Mouse (Mus musculus) intestine, embryonic 14.5 days (tissue): ENCODE data around the gene Tada1. TPM values are rescaled to one million over a fixed set of nuclear protein-coding genes. Genes with fewer than 3 reads are reported as not detected.

Source experiments
- ATAC-seq: fragments of 200-750 bp; cut with Nextera tagmentation; replicated peaks from 2 replicates; pipeline ENCODE4 v1.8.0; 2017; ENCODE audit warnings: low read depth, moderate number of reproducible peaks, moderate TSS enrichment, moderate library complexity; ENCODE audit not compliant: low FRiP score, low TSS enrichment
- DNase-seq: peaks from one replicate; pipeline ENCODE4 v3.0.0-alpha.2; 2018; ENCODE audit warnings: low spot score
- H3K27ac ChIP-seq: fragments of 300-500 bp; sonication (generic); 2 replicates; pipeline ENCODE4 v1.5.1; 2014; ENCODE audit warnings: low read depth, mild to moderate bottlenecking, control low read depth
- H3K27me3 ChIP-seq: fragments of 300-500 bp; sonication (generic); replicated peaks from 2 replicates; pipeline ENCODE4 v1.6.1; 2014; ENCODE audit warnings: low read length, control low read depth; ENCODE audit not compliant: control insufficient read depth, insufficient read depth
- H3K36me3 ChIP-seq: fragments of 300-500 bp; sonication (generic); 2 replicates; pipeline ENCODE4 v1.6.1; 2014; ENCODE audit warnings: low read length, control low read depth; ENCODE audit not compliant: control insufficient read depth, insufficient read depth
- H3K4me1 ChIP-seq: fragments of 300-500 bp; sonication (generic); replicated peaks from 2 replicates; pipeline ENCODE4 v1.6.1; 2014; ENCODE audit warnings: low read length, control low read depth, mixed read lengths; ENCODE audit not compliant: control insufficient read depth, insufficient read depth
- H3K4me2 ChIP-seq: fragments of 300-500 bp; sonication (generic); 2 replicates; pipeline ENCODE4 v1.6.1; 2014; ENCODE audit warnings: low read length
- H3K4me3 ChIP-seq: fragments of 300-500 bp; sonication (generic); 2 replicates; pipeline ENCODE4 v1.5.1; 2014; ENCODE audit warnings: low read depth, low read length, control low read depth, mixed read lengths
- H3K9ac ChIP-seq: fragments of 300-500 bp; sonication (generic); 2 replicates; pipeline ENCODE4 v1.6.1; 2014; ENCODE audit warnings: mild to moderate bottlenecking, low read length
- H3K9me3 ChIP-seq: fragments of 300-500 bp; sonication (generic); 2 replicates; pipeline ENCODE4 v1.6.1; 2016; ENCODE audit warnings: low read length, control low read depth; ENCODE audit not compliant: control insufficient read depth
- WGBS: fragments of 180-500 bp; shearing (Covaris S2); extraction: QIAGEN DNeasy Blood & Tissue Kit; methylation state at CpG from one replicate; pipeline ENCODE4 v1.1.7; 2014; 5-methylcytosine and 5-hydroxymethylcytosine counted together
- polyA plus RNA-seq: library from polyadenylated mRNA; unstranded; fragments of >200 nt; fragmentation: Nextera tagmentation; extraction: Ambion mirVana; gene quantifications from 2 replicates; pipeline ENCODE4 v1.2.1, GENCODE M21; 2014

Gene Tada1
- 46.2 and 55.8 TPM in 2 replicates for polyA plus RNA-seq

DNA sequence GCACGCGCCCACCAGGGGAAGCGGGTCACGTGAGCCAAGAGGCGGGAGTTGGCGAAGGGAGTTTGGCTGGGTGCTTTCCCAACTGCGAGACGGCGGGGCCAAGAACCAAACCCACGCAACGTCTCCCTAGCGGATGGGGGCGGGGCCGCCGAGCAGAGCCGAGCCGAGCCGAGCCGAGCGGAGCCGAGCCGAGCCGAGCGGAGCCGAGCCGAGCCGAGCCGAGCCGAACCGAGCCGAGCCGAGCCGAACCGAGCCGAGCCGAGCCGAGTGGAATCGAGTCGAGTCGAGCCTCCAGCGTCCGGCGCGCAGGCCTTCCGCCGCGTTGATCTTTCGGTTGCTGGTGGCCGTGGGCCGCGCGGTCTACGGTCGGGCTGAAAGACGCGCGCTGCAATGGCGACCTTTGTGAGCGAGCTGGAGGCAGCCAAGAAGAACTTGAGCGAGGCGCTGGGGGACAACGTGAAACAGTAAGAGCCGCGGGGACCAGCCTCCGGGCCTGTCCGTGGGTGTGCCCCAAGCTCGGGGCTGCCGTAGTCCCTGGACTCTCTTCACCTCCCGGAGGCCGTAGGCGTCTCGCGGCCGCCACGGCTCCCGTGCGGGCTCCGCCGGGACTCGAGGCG, at the start of gene Tada1:
TSS of gene Tada1 (plus strand) at position 85 of the 617 bp plus-strand sequence.
- ATAC-seq (peak; percentile 95), DNase-seq (peak; percentile 99)
- H3K4me1 ChIP-seq: peaks cover 18% of the 10 kb centered on the region
- peak within 1 kb of the TSS; percentile 79 for H3K4me2 ChIP-seq
- H3K36me3 ChIP-seq: peaks cover 12% of the 10 kb centered on the region
- H3K9ac ChIP-seq: peak within 1 kb of the TSS; percentile 97
- no peaks in the 10 kb centered on the region for H3K9me3 ChIP-seq
- WGBS: under 1% methylated on average over 80 of the region's 81 CpGs
- peak within 1 kb of the TSS; percentile 91 for H3K4me3 ChIP-seq
- no peaks in the 10 kb centered on the region for H3K27me3 ChIP-seq
- H3K27ac ChIP-seq: peak within 1 kb of the TSS; percentile 90

DNA sequence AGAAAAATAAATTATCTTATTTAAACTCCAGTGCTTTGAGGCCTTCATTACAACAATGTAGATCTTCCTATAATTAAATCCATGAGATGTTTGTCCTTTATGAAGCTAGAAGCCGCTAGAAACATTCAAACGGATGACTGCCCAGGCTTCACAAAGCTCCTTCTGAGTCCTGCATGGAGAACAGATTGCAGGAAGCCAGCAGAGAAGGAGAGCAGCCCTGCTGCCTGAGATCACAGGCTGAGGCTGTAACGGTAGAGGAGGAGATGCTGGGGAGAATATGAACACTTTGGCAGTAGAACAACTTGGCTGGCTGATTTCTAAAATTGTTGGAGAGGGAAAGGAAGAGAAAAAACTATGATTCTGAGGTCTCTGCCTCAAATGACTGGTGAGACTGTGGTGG, 48.1 kb upstream of the Tada1 start:
- Histone ChIP-seq H3K27me3 (no peaks in the 10 kb centered on the region), H3K9ac (no peak overlapping the region), H3K4me2 (no peak overlapping the region), H3K36me3 (no peaks in the 10 kb centered on the region), H3K9me3 (no peaks in the 10 kb centered on the region), H3K4me1 (no peaks in the 10 kb centered on the region), H3K4me3 (no peak overlapping the region), H3K27ac (no peak overlapping the region)
- ATAC-seq: no peak
- no peak for DNase-seq
- 55% methylated on average over 3 of the region's 3 CpGs for WGBS

DNA sequence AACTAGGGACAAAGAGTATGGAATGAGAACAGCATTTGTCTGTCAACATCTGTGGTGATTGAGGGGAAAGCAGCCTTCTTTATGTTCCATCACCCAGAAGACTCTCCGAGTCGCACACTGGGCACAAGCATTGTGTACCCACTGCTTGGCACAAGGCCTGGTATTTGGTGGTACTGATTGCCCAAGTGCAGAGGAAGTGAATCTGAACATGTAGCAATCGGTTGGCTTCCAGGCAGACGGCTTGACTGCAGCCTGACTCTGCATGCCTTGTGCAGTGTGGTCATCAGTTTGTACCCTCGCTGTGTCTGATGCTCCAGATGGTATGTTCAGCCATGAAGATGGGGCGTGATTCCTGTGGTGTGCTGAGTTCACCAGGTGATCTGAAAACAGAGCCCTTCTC, 39.8 kb upstream of the Tada1 start:
- DNase-seq (no peak), ATAC-seq (no peak)
- no peaks in the 10 kb centered on the region for H3K36me3 ChIP-seq
- H3K9ac ChIP-seq: no peak overlapping the region
- H3K9me3 ChIP-seq: no peaks in the 10 kb centered on the region
- no peak overlapping the region for H3K27ac ChIP-seq
- no peak overlapping the region for H3K4me2 ChIP-seq
- H3K4me3 ChIP-seq: no peak overlapping the region
- no peaks in the 10 kb centered on the region for H3K27me3 ChIP-seq
- no peaks in the 10 kb centered on the region for H3K4me1 ChIP-seq
- 89% methylated on average over 6 of the region's 6 CpGs for WGBS

DNA sequence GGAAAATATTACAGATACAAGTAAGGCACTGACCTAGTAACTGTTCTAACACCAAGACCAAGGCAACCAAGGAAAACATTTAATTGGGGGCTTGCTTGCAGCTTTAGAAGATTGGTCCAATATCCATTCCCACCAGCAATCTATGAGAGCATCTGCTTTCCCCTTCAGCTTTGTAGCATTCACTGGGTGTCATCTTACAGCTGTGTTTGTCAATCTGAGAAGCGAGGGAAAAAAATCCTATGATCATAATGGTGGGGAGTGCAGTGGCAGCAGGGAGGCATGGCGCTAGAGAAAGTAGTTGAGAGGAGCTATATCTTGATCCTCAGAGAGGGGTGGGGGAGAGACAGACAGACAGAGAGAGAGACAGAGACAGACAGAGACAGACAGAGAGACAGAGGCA, 36.8 kb upstream of the Tada1 start:
- H3K36me3 ChIP-seq: no peaks in the 10 kb centered on the region
- H3K9ac ChIP-seq: no peak overlapping the region
- no peak overlapping the region for H3K4me2 ChIP-seq
- no peak for ATAC-seq
- no peak overlapping the region for H3K27ac ChIP-seq
- no peaks in the 10 kb centered on the region for H3K4me1 ChIP-seq
- H3K27me3 ChIP-seq: no peaks in the 10 kb centered on the region
- WGBS: 51% methylated on average over 2 of the region's 2 CpGs
- H3K4me3 ChIP-seq: no peak overlapping the region
- H3K9me3 ChIP-seq: no peaks in the 10 kb centered on the region
- DNase-seq: no peak

DNA sequence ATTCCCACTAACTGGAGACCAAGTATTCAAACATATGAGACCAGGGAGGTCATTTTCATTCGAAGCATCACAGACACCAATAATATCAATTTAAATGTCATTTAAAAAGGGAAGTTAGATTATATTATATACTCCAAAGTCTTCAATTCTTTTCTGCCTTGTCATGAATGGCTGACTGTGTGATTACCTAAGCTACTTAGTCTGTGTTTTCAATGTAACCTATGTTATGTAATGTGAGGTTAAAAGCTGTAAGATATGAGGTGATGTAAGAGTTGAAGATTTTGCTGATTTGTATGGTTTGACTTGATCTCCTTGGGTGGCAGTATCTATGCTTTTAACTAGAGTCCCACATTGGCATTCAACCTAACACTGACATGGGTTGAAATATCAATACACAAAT, 36.4 kb upstream of the Tada1 start:
- ATAC-seq (no peak), DNase-seq (no peak)
- 73% methylated on average over 1 of the region's 1 CpGs for WGBS
- H3K4me2 ChIP-seq: no peak overlapping the region
- H3K4me1 ChIP-seq: no peaks in the 10 kb centered on the region
- H3K36me3 ChIP-seq: no peaks in the 10 kb centered on the region
- H3K4me3 ChIP-seq: no peak overlapping the region
- H3K27ac ChIP-seq: no peak overlapping the region
- H3K27me3 ChIP-seq: no peaks in the 10 kb centered on the region
- H3K9ac ChIP-seq: no peak overlapping the region
- H3K9me3 ChIP-seq: no peaks in the 10 kb centered on the region

DNA sequence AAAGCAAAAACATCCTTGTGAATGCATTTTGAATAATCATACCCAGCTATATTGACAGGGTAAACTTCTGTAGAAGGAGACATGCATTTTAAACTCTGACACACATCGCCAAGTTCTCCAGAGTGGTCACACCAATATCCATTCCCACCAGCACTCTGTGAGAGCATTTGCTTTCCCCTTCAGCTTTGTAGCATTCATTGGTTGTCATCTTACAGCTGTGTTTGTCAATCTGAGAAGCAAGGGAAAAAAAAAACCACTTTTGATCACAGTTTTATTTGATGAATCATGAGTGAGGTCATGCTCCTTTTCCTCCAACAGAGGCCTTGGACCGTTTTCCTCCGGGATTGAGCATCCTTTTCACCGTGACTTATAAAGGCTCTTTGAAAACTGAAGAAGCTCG, 35.3 kb upstream of the Tada1 start:
- H3K27me3 ChIP-seq: no peaks in the 10 kb centered on the region
- no peak overlapping the region for H3K4me3 ChIP-seq
- no peak overlapping the region for H3K9ac ChIP-seq
- 77% methylated on average over 5 of the region's 5 CpGs for whole genome bisulfite sequencing
- H3K4me2 ChIP-seq: no peak overlapping the region
- DNase-seq (no peak), ATAC-seq (no peak)
- no peaks in the 10 kb centered on the region for H3K9me3 ChIP-seq
- H3K36me3 ChIP-seq: no peaks in the 10 kb centered on the region
- no peak overlapping the region for H3K27ac ChIP-seq
- H3K4me1 ChIP-seq: no peaks in the 10 kb centered on the region

DNA sequence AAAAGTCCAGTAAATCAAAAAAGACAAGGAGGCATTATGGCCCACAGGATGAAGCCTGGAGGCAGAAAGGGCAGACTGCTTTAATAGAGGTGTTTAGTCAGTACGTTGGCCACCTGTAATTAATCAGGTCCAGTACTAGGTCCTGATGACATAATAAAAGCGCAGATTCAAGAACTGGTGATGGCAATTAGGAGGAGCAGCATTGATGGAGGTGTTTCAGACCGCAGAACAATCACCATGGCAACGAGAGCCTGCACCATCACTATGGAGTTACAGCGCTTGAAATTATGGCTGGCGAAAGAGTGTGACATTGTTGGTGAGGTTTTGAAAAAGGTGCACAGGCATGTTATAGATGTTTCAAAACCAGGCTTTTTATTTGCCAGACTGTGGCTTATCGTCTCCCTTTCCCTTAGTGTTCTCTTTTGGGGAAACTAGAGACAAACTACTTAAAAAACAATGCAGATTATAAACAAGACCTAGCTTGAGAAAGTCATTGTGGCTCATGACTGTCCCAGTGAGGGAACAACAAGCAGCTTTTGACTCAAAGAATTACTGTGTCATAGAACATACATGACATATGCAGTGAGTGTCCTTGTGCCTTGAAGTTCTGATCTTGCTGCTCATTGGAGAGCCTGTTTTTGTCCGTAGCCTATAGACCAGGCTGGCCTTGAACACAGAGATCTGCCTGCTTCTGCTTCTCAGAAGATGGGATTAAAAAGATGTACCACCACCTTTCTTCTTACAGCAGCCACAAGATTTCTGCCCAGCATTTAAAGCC, 34.4 kb upstream of the Tada1 start:
- H3K36me3 ChIP-seq: no peaks in the 10 kb centered on the region
- H3K27me3 ChIP-seq: no peaks in the 10 kb centered on the region
- no peak overlapping the region for H3K4me3 ChIP-seq
- H3K9ac ChIP-seq: no peak overlapping the region
- no peak for DNase-seq
- no peak for ATAC-seq
- H3K4me1 ChIP-seq: no peaks in the 10 kb centered on the region
- 75% methylated on average over 8 of the region's 8 CpGs for WGBS
- no peak overlapping the region for H3K27ac ChIP-seq
- H3K9me3 ChIP-seq: no peaks in the 10 kb centered on the region
- H3K4me2 ChIP-seq: no peak overlapping the region

DNA sequence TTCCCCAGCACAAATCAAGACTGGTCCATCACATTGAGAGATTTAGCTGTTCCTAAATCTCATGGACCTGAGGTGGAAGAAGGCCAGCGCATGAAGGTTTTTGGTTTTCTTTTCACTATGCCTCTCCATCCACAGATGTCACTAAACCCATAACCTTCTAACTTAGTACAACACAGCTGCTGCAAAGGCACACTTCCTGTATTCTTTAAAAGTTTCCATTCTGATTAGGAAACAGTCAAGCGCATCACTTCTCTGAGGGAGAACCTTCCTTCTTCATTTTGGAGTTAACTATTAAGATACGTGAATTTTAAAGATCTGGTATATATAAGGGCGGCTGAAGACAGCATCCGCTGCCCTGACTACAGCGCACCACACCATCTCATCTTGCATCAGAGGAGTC, 33.3 kb upstream of the Tada1 start:
- whole genome bisulfite sequencing: 92% methylated on average over 6 of the region's 6 CpGs
- ATAC-seq (no peak), DNase-seq (no peak)
- Histone ChIP-seq H3K4me2 (no peak overlapping the region), H3K27me3 (no peaks in the 10 kb centered on the region), H3K4me3 (no peak overlapping the region), H3K9ac (no peak overlapping the region), H3K4me1 (no peaks in the 10 kb centered on the region), H3K36me3 (no peaks in the 10 kb centered on the region), H3K9me3 (no peaks in the 10 kb centered on the region), H3K27ac (no peak overlapping the region)

DNA sequence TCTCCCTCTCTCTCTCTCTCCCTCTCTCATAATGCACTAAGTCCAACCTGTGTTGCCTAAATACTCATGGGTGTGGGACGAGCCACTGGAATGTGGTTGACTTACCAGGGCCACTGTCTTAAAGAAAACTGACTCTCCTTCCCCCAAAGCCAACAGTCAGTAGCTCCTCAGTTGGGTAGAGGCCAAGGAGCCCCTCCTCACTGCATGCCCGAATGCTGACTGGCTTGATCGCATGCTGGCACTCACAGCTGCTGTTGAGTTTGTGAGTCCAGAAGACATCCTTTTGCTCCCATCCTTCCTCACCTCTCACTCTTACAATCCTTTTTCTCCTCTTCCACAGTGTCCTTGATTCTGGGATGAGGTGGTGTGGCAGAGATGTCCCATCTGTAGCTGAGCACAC, 32.0 kb upstream of the Tada1 start:
- DNase-seq: no peak
- no peak overlapping the region for H3K27ac ChIP-seq
- H3K4me3 ChIP-seq: no peak overlapping the region
- no peaks in the 10 kb centered on the region for H3K4me1 ChIP-seq
- no peak for ATAC-seq
- WGBS: 74% methylated on average over 3 of the region's 3 CpGs
- H3K27me3 ChIP-seq: no peaks in the 10 kb centered on the region
- H3K36me3 ChIP-seq: no peaks in the 10 kb centered on the region
- no peak overlapping the region for H3K4me2 ChIP-seq
- H3K9ac ChIP-seq: no peak overlapping the region
- H3K9me3 ChIP-seq: no peaks in the 10 kb centered on the region
